Mouse (Mus musculus): ENCODE results near the gene Usp36.

The Usp36 gene

GRCm38 (mm10) chr11:118248150-118249011 is 41.7 kb downstream of the Usp36 start, which contains the start of gene Cyth1:
Gene Cyth1 (minus strand): TSS chr11:118248592.
- DNase-seq (ENCODE audit: low read depth, low spot score): peak; percentile 98

DNA sequence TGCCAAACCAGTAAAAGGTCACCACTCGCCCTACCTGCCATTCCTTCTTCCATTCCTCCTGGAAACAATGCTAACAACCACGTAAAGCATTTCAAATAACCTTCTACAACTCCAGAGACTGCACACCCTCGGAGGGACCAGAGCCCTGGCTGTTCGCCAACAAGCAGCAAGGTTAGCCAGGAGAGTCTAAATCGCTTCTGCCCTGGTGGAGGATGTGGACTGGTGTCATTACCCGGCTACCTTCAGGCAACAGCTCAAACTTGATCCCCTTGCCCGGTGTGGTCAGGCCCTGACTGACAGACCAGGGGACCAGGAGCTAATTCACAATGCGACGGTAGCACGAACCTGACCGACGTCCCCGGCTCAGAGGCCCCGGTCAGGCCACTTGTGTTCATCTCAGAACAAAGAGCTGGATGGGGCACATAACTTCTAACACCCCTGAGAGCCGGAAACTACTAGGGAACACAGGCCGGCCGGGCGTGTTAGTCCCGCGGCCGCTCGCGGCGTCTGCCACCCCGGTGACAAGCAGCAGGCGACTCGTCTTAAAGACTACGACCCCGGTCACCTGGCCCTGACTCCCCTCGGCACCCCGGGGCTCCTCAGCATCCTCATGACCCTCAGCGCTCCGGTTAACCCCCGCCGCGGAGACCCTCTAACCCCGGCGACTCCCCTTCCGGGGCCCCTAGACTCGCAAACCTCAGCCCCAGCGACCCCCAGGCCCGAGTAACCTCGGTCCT is 42.5 kb downstream of the Usp36 start:
- peak; percentile 64 for DNase-seq (ENCODE audit: low read depth, low spot score)

GRCm38 (mm10) chr11:118246724-118247123 is 43.3 kb downstream of the Usp36 start:
- peak; percentile 30 for DNase-seq (ENCODE audit: low read depth, low spot score)

- peak; percentile 82 for DNase-seq (ENCODE audit: low read depth, low spot score)
These were observed 44.9 kb downstream of the Usp36 start for GRCm38 (mm10) chr11:118245130-118245529.

DNA sequence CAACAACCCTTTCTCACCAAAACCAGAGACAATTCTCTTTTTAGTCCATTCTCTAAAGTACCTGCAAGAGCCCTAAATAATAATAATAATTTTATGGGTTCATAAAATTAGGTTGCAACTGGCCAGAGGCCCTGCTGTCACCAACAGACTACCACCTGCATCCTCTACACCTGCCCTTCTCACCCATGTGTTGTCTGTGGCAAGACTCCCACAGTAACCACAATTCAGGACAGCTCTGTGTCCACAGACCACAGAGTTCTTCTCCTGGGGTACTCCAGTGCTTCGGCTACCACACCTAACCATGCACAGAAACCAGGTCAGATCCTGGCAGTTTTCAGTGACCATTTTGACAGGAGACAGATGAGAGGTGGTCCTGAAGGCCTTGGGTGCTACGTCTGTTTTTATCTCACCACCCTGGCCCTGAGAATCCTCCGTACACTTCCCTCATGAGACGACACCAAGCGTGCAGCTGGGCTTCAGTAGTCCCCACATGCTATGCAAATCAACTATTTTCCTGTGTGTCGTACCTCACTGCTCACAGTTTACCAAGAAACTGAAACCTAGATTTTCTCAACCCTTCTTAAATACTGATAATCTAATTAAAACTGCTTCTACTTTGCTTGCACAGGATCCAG is 46.3 kb downstream of the Usp36 start:
- DNase-seq (ENCODE audit: low read depth, low spot score): peak; percentile 59

DNA sequence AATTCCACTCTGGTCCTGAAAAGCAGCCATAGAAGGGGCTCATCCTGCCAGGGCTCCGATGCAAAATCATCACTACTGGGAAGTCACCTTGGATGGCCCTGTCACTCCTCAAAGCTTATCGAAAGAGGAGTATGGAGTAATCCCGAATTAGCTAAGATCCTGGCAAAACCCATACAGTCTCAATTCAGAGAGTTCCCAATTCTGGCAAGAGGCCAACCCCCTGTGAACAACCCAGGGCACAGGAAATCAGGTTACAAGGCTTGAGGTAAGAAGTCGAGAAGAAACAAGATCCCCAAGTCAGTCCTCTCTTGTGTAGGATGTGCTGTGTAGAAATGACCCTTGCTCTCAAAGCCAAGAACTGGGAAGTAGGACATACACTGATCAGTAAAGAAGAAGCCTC is 47.5 kb downstream of the Usp36 start:
- peak; percentile 67 for DNase-seq (ENCODE audit: low read depth, low spot score)

- DNase-seq (ENCODE audit: low read depth, low spot score): peak; percentile 60
These were observed 49.7 kb downstream of the Usp36 start for GRCm38 (mm10) chr11:118240388-118240787.

GRCm38 (mm10) chr11:118239281-118240198 is 50.5 kb downstream of the Usp36 start:
- DNase-seq (ENCODE audit: low read depth, low spot score): peak; percentile 26

DNA sequence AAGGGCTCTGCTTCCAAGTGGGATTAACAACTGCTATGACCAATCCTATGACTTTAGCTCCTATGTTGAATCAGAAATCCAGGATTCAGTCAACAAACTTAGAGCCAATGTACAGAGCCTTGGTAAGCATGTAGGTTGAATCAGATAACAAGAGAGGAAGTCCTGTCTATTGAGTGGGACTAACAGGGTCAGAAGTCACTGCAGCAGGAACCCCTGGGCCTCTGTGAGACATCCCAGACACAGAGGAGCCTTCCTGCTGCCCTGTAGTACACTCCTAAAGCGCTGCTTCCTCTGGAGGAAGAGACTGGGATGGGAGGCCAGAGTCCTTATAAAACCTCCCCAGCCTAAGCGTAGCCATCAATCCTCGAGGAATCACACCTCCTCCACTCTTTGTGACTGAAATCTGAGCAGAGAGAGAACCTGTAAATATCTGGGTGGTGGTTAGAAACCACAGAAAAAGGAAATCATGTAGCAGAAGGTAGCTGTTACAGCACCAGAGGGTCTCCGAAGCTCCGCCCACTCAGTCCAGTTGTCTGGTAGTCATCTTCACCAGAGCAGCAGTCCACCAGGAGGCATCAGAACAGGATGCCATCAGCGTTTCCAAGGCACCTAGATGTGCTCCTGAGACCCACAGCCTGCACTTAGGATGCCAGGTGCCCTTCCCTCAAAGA is 53.4 kb downstream of the Usp36 start:
- peak; percentile 78 for DNase-seq (ENCODE audit: low read depth, low spot score)

DNA sequence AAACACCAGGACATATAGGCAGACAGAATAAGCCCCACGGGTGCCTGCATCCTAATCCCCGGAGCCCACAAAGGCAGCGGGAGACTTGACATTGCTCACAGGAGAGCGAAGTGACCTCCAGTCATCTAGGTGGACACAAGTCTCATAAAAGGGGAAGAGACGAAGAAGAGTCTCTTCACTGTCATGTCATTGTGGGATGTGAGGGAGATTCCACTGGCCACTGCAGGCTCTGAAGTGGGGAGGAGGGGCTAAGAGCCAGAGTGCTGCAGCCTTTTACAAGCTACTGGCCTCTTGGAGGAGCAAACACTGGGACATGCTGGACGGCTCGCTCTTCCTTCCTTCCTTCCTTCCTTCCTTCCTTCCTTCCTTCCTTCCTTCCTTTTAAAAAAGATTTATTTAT is 55.1 kb downstream of the Usp36 start:
- peak; percentile 41 for DNase-seq (ENCODE audit: low read depth, low spot score)

- DNase-seq (ENCODE audit: low read depth, low spot score): peak; percentile 15
These were observed 55.5 kb downstream of the Usp36 start for GRCm38 (mm10) chr11:118234500-118234899.

DNA sequence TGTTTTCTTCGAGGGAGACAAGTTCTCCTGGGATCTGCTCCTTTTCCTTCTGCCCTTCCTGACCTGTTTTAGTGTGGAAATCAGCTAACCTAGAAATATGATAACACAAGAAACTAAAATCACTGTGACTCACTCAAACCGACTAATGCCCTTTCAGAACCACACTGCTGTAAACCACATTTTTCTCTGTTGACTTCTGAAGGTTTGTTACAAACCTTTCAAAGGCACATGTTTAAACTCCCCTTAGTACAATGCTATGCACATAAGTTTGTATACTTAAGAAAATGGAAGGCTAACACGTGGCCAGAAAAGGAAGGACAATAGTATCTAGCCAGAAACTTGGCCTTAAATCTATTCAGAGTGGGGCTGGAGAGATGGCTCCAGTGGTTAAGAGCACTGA is 56.1 kb downstream of the Usp36 start:
- DNase-seq (ENCODE audit: low read depth, low spot score): peak; percentile 29

DNA sequence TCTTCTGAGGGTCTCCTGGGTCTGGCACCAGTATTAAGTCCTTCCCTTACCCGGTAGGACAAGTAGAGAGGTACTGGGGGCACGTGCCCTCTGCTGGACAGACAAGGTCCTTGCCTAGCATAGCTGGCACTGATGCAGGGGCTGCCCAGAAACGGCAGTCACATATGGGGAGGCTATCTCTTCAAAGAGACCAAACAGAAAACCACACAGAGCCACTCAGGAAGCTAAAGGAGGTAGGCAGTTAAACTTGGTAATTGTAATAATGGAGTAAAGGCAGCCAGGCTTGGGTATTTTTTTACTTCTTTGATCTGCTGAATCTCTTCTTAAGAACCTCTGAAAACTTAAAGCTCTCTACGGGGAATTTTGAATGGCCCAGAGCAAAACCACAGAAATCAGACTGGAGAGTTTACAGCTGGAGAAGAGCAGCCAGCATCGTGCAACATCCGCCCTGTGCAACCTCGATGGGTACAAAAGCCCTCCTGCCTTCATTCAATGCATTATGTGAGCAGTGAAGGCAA is 57.7 kb downstream of the Usp36 start:
- DNase-seq (ENCODE audit: low read depth, low spot score): peak; percentile 88

DNA sequence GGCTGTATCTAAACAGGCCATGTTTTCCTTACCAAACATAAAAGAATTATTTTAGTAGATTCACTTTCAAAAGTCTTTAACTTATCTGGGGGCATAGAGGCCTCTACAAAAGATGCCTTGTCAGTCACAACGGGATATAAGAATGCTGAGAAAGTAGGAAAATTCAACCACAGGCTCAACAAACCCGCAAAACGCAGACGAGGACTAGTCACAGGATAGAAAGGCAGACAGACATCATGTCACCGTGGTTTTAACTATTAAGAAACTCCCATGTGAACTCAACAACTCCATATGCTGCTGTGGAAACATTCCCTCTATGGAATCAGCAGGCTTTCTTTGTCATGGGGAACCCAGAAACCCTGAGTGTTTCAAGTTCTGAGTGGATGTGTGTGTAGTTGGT is 60.1 kb downstream of the Usp36 start:
- DNase-seq (ENCODE audit: low read depth, low spot score): peak; percentile 73

- DNase-seq (ENCODE audit: low read depth, low spot score): peak; percentile 80
These were observed 62.4 kb downstream of the Usp36 start for GRCm38 (mm10) chr11:118227650-118228049.

- DNase-seq (ENCODE audit: low read depth, low spot score): peak; percentile 56
These were observed 63.2 kb downstream of the Usp36 start for GRCm38 (mm10) chr11:118226850-118227249.

GRCm38 (mm10) chr11:118225862-118226261 is 64.2 kb downstream of the Usp36 start:
- peak; percentile 84 for DNase-seq (ENCODE audit: low read depth, low spot score)

DNA sequence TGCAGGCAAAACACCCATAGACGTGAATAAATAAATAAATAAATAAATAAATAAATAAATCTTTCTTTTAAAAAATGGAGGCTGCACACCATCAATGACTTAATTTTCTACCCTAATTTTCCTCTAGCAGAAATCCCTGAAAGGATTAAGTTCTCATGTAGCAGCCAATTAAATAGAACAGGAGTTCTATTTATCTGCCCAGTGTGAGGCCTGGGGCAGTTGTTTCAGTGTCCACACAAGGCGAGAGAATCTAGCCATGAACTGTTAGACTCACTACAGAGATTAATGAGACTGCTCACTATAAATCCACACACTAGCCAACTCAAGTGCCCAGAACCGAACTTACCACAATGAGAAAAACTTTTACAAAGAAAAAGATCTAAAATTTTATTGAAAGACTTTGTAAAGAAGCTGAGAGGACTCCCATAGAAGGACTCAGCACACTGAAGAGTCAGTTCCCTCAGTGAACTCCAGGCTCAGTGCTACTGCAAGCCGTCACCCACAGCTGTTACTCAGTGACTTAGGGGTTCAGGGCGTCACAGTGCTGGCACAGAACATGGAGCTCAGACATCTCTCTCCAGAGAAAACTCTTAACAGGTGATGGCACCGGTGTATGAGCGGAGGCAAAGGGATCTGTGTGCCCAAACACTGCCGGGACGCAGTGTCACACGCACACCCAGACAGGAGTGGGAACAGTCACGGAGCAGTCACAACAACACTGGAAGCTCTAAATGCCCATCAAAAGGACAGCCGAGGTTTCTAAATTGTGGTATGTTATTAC is 64.8 kb downstream of the Usp36 start:
- no peak for DNase-seq (ENCODE audit: low read depth, low spot score)

DNA sequence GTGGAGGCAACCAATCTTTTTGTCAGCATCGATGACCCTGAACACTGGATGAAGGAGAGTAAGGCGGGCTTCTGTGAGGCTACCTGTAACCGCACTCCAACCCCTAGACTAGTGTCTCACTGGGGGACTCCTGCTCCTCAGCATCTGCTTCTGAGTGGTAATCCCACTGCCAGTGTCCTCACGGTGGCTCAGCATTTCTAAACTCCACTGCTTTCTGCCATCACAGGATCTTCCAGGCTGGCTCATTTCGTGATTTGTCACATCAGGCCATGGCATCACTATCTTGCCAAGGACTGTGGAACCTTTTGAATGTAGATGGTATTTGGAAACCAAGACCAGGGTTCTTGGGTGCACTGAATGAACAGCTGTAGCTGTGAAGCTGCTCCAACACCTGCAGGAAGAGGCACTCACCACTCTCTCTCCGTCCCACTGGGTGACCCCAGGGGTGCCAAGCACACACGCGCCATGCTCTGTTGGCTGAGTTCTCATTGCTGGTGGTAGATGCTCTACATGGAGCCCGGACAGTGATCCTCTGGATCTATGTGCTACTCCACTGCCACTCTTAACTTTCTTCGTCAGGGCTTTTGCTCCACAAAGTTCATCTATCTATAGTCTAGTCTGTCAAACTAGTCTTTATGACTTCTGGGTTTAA is 66.5 kb downstream of the Usp36 start:
- peak; percentile 21 for DNase-seq (ENCODE audit: low read depth, low spot score)
